Mouse (Mus musculus): ENCODE data around the gene C1galt1.

DNA sequence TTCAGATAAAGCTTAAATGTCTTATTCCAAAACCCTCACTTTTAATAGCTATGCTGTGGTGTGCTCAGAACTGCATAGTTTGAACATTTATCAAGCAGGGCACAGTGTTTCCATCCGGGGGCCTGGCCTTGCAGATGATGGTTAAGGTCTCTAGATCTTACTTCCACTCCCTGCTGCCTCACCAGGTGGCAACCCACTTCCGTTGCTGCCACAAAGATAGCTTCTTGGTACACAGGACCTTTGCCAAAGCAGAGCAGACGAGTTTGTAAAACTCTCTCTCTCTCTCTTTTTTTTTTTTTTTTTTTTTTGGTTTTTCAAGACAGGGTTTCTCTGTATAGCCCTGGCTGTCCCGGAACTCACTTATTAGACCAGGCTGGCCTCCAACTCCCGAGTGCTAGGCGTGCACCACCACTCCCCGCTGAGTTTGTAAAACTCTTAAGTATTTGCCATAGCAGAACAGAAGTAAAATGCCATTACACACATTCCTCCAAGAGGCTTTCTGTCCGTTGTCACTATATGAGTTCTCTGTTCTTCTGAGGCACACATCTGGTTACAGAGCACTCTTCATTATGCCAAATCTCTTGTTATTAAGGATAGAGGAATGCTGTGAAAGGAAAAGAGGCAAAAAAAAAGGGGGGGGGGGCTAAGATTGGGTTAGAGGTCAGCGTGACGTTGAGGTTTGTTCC, 773 bp upstream of the C1galt1 start:
- TF ChIP-seq CTCF (conservative IDR thresholded peaks at IDR 0.05; ENCODE audit: insufficient read depth, insufficient read length, low read depth, low read length) (no peak), POLR2A (IDR thresholded peaks at IDR 0.05; ENCODE audit: low read depth, low read length) (no peak)

Data from kidney, adult 2 months (tissue).